Mouse (Mus musculus): ENCODE results near the gene Dpf3. TPM values are rescaled to one million over a fixed set of nuclear protein-coding genes. Genes with fewer than 3 reads are reported as not detected.

Gene Dpf3
- total and polyA plus RNA-seq, 2 experiments from 2014 or later = 5.2 to 15.3 TPM

- Histone ChIP-seq H3K9me3 (replicated peaks; ENCODE audit: control insufficient read depth, low read length) (no peaks in the 10 kb centered on the region), H3K4me3 (ENCODE audit: low read depth, low read length) (no peak overlapping the region), H3K9ac (replicated peaks; ENCODE audit: low read depth, low read length) (no peak overlapping the region), H3K4me1 (ENCODE audit: control insufficient read depth, insufficient read depth) (no peaks in the 10 kb centered on the region), H3K4me2 (ENCODE audit: low read depth, low read length) (no peak overlapping the region), H3K36me3 (replicated peaks; ENCODE audit: control insufficient read depth, insufficient read depth, low read length) (no peaks in the 10 kb centered on the region), H3K27me3 (ENCODE audit: control insufficient read depth, insufficient read depth, low read length) (no peaks in the 10 kb centered on the region), H3K27ac (ENCODE audit: low read depth) (no peak overlapping the region)
- DNase-seq (ENCODE audit: low spot score) (no peak), ATAC-seq (ENCODE audit: insufficient read depth, low read depth) (no peak)
- TF ChIP-seq EP300 (IDR thresholded peaks at IDR 0.05; ENCODE audit: low read depth) (no peak), CTCF (IDR thresholded peaks at IDR 0.05; ENCODE audit: low read depth) (no peak)
- 62% methylated on average over 2 of the region's 2 CpGs for WGBS
These were observed 227.0 kb downstream of the Dpf3 start for GRCm38 (mm10) chr12:83260540-83260939.

GRCm38 (mm10) chr12:83254399-83254798 lies 233.1 kb downstream of the Dpf3 start:
- H3K4me1 ChIP-seq (ENCODE audit: control insufficient read depth, insufficient read depth) = no peaks in the 10 kb centered on the region
- H3K27me3 ChIP-seq (ENCODE audit: control insufficient read depth, insufficient read depth, low read length) = no peaks in the 10 kb centered on the region
- TF ChIP-seq CTCF (IDR thresholded peaks at IDR 0.05; ENCODE audit: low read depth) (no peak), EP300 (IDR thresholded peaks at IDR 0.05; ENCODE audit: low read depth) (no peak)
- no peaks in the 10 kb centered on the region for H3K36me3 ChIP-seq (replicated peaks; ENCODE audit: control insufficient read depth, insufficient read depth, low read length)
- no peak overlapping the region for H3K27ac ChIP-seq (ENCODE audit: low read depth)
- ATAC-seq (ENCODE audit: insufficient read depth, low read depth) (no peak), DNase-seq (ENCODE audit: low spot score) (no peak)
- no peak overlapping the region for H3K4me2 ChIP-seq (ENCODE audit: low read depth, low read length)
- 89% methylated on average over 4 of the region's 4 CpGs for WGBS
- H3K9ac ChIP-seq (replicated peaks; ENCODE audit: low read depth, low read length) = no peak overlapping the region
- H3K4me3 ChIP-seq (ENCODE audit: low read depth, low read length) = no peak overlapping the region
- H3K9me3 ChIP-seq (replicated peaks; ENCODE audit: control insufficient read depth, low read length) = no peaks in the 10 kb centered on the region

GRCm38 (mm10) chr12:83249066-83249465 lies 238.4 kb downstream of the Dpf3 start:
- DNase-seq (ENCODE audit: low spot score) = no peak
- TF ChIP-seq EP300 (IDR thresholded peaks at IDR 0.05; ENCODE audit: low read depth) (no peak), CTCF (IDR thresholded peaks at IDR 0.05; ENCODE audit: low read depth) (no peak)
- no peaks in the 10 kb centered on the region for H3K9me3 ChIP-seq (replicated peaks; ENCODE audit: control insufficient read depth, low read length)
- 86% methylated on average over 3 of the region's 3 CpGs for WGBS
- no peaks in the 10 kb centered on the region for H3K36me3 ChIP-seq (replicated peaks; ENCODE audit: control insufficient read depth, insufficient read depth, low read length)
- H3K4me2 ChIP-seq (ENCODE audit: low read depth, low read length) = no peak overlapping the region
- H3K27ac ChIP-seq (ENCODE audit: low read depth) = no peak overlapping the region
- H3K4me1 ChIP-seq (ENCODE audit: control insufficient read depth, insufficient read depth) = peaks cover 11% of the 10 kb centered on the region; the same call in 1 of the 2 replicates
- no peak overlapping the region for H3K9ac ChIP-seq (replicated peaks; ENCODE audit: low read depth, low read length)
- H3K27me3 ChIP-seq (ENCODE audit: control insufficient read depth, insufficient read depth, low read length) = no peaks in the 10 kb centered on the region
- ATAC-seq (ENCODE audit: insufficient read depth, low read depth) = no peak
- no peak overlapping the region for H3K4me3 ChIP-seq (ENCODE audit: low read depth, low read length)

GRCm38 (mm10) chr12:83248636-83249035 lies 238.9 kb downstream of the Dpf3 start:
- no peak for DNase-seq (ENCODE audit: low spot score)
- Histone ChIP-seq H3K27ac (ENCODE audit: low read depth) (no peak overlapping the region), H3K27me3 (ENCODE audit: control insufficient read depth, insufficient read depth, low read length) (no peaks in the 10 kb centered on the region), H3K4me2 (ENCODE audit: low read depth, low read length) (no peak overlapping the region), H3K4me3 (ENCODE audit: low read depth, low read length) (no peak overlapping the region), H3K9ac (replicated peaks; ENCODE audit: low read depth, low read length) (no peak overlapping the region), H3K4me1 (ENCODE audit: control insufficient read depth, insufficient read depth) (peaks cover 11% of the 10 kb centered on the region; the same call in 1 of the 2 replicates), H3K9me3 (replicated peaks; ENCODE audit: control insufficient read depth, low read length) (no peaks in the 10 kb centered on the region), H3K36me3 (replicated peaks; ENCODE audit: control insufficient read depth, insufficient read depth, low read length) (no peaks in the 10 kb centered on the region)
- no peak for ATAC-seq (ENCODE audit: insufficient read depth, low read depth)
- WGBS = 56% methylated on average over 2 of the region's 2 CpGs
- TF ChIP-seq EP300 (IDR thresholded peaks at IDR 0.05; ENCODE audit: low read depth) (no peak), CTCF (IDR thresholded peaks at IDR 0.05; ENCODE audit: low read depth) (no peak)

- no peak overlapping the region for H3K4me2 ChIP-seq (ENCODE audit: low read depth, low read length)
- no peaks in the 10 kb centered on the region for H3K9me3 ChIP-seq (replicated peaks; ENCODE audit: control insufficient read depth, low read length)
- H3K27me3 ChIP-seq (ENCODE audit: control insufficient read depth, insufficient read depth, low read length) = no peaks in the 10 kb centered on the region
- DNase-seq (ENCODE audit: low spot score) (peak; percentile 34), ATAC-seq (ENCODE audit: insufficient read depth, low read depth) (peak; percentile 57)
- 0 out of 2 replicates have a peak overlapping the region, but pooled peaks have one; percentile 4 for H3K27ac ChIP-seq (ENCODE audit: low read depth)
- H3K36me3 ChIP-seq (replicated peaks; ENCODE audit: control insufficient read depth, insufficient read depth, low read length) = no peaks in the 10 kb centered on the region
- H3K4me1 ChIP-seq (ENCODE audit: control insufficient read depth, insufficient read depth) = peaks cover 11% of the 10 kb centered on the region; the same call in 1 of the 2 replicates
- no peak for TF ChIP-seq EP300 (IDR thresholded peaks at IDR 0.05; ENCODE audit: low read depth)
- TF ChIP-seq CTCF (IDR thresholded peaks at IDR 0.05; ENCODE audit: low read depth) = no peak
- no peak overlapping the region for H3K4me3 ChIP-seq (ENCODE audit: low read depth, low read length)
- WGBS = 37% methylated on average over 3 of the region's 3 CpGs
- no peak overlapping the region for H3K9ac ChIP-seq (replicated peaks; ENCODE audit: low read depth, low read length)
These were observed 239.8 kb downstream of the Dpf3 start for GRCm38 (mm10) chr12:83247669-83248068.

GRCm38 (mm10) chr12:83241022-83241421 lies 246.5 kb downstream of the Dpf3 start:
- TF ChIP-seq EP300 (IDR thresholded peaks at IDR 0.05; ENCODE audit: low read depth) (no peak), CTCF (IDR thresholded peaks at IDR 0.05; ENCODE audit: low read depth) (no peak)

More at GRCm38 (mm10) chr12:83241022-83241421, 246.5 kb downstream of the Dpf3 start:
- Histone ChIP-seq H3K27me3 (ENCODE audit: control insufficient read depth, insufficient read depth, low read length) (no peaks in the 10 kb centered on the region), H3K4me2 (ENCODE audit: low read depth, low read length) (no peak overlapping the region), H3K36me3 (replicated peaks; ENCODE audit: control insufficient read depth, insufficient read depth, low read length) (no peaks in the 10 kb centered on the region), H3K9ac (replicated peaks; ENCODE audit: low read depth, low read length) (no peak overlapping the region), H3K4me1 (ENCODE audit: control insufficient read depth, insufficient read depth) (peaks cover 12% of the 10 kb centered on the region), H3K4me3 (ENCODE audit: low read depth, low read length) (no peak overlapping the region), H3K9me3 (replicated peaks; ENCODE audit: control insufficient read depth, low read length) (no peaks in the 10 kb centered on the region), H3K27ac (ENCODE audit: low read depth) (no peak overlapping the region)
- whole genome bisulfite sequencing = 37% methylated on average over 3 of the region's 3 CpGs
- ATAC-seq (ENCODE audit: insufficient read depth, low read depth) (no peak), DNase-seq (ENCODE audit: low spot score) (no peak)
